Mouse (Mus musculus): ENCODE data around the gene Tpsab1. TPM values are rescaled to one million over a fixed set of nuclear protein-coding genes. Genes with fewer than 3 reads are reported as not detected.

The Tpsab1 gene
- total RNA-seq, 2 experiments from 2014 or later: 1.0 to 2.2 TPM

DNA sequence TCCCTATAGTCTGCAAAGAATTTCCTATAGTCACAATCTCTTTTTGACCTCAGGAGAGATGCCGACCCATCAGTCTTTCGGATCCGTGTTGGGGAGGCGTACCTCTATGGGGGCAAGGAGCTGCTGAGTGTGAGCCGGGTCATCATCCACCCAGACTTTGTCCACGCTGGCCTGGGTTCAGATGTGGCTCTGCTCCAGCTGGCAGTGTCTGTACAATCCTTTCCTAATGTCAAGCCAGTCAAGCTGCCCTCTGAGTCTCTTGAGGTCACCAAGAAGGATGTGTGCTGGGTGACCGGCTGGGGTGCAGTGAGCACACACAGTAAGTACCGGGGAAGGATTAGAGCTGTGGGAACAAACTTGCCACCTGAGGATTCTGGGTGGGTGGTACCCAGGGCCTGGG is 24.5 kb downstream of the Tpsab1 start:
- TF ChIP-seq CTCF (IDR thresholded peaks at IDR 0.05): no peak
- no peak overlapping the region for H3K4me3 ChIP-seq
- intact Hi-C loops (cut with DNase I): no loop called here
- no peak overlapping the region for H3K27ac ChIP-seq
- no peak for DNase-seq

DNA sequence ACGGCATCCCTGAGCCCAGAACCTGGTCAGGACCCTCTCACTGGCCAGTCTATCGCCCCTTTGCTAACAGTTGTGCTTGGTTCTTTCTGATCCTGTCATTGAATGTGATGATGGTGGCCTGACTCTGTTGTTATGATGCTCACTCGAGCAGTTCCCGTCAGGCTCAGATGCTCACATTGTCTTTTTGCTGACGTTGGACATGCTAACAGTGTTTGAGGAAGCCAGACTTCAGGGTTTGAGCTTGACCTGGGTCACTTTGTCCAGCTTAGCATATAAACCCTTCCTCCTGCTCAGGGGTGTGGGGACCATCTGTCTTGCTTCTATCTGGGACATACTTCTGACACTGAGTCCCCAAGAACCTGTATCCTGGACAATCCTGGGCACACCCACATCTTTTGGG is 27.0 kb downstream of the Tpsab1 start, which contains the start of gene Prss29:
Prss29 (plus strand) TSS at position 301 of the 400 bp plus-strand sequence.
- TF ChIP-seq CTCF (IDR thresholded peaks at IDR 0.05): no peak
- intact Hi-C loops (cut with DNase I): no loop called here
- Histone ChIP-seq H3K27ac (no peak within 1 kb of the TSS), H3K4me3 (no peak within 1 kb of the TSS)
- DNase-seq: no peak

DNA sequence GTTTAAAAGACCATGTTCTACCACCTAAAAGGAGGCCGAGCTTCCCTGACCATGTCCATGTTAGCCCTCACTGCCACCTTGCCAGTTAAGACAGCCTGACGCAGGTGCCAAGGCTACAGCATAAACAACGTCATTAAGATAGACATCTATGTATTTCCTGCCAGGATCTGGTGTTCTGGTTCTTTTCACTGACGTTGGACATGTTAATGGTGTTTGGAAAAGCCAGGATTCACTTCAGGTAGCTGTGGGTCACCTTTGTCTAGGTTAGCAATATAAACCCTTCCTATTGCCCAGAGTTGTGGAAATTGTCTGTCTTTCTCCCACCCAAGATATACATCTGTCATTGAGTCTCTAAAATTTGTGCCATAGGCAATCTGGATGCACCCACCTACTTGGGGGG is 37.0 kb downstream of the Tpsab1 start, which contains the start of gene Prss28:
Prss28 (plus strand) TSS at position 301 of the 400 bp plus-strand sequence.
- DNase-seq: no peak
- no peak for TF ChIP-seq CTCF (IDR thresholded peaks at IDR 0.05)
- intact Hi-C loops (cut with DNase I): no loop called here
- no peak within 1 kb of the TSS for H3K4me3 ChIP-seq
- H3K27ac ChIP-seq: no peak within 1 kb of the TSS

DNA sequence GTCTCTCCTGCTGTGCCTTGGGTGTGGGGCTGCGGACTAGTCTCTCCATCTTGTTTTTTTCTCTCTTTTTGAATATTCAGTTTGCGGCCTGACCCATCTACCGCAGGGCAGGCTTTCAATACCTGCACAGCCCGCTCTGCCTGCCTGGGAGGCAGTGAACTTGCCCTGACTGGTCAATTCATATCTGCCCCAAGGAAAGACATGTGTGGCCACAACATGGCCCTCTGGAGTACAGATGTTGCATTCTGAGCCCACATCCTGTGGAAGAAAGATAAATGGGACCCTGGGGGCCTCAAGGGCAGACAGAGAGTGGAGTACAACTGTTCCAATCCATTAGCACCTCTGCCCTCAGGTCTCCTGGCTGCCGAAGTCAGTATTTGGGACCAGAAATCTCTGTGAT is 47.3 kb downstream of the Tpsab1 start, which contains the start of gene Prss34:
Prss34 (plus strand) TSS at position 301 of the 400 bp plus-strand sequence.
- Histone ChIP-seq H3K4me3 (no peak within 1 kb of the TSS), H3K27ac (no peak within 1 kb of the TSS)
- intact Hi-C loops (cut with DNase I): no loop called here
- no peak for DNase-seq
- no peak for TF ChIP-seq CTCF (IDR thresholded peaks at IDR 0.05)

DNA sequence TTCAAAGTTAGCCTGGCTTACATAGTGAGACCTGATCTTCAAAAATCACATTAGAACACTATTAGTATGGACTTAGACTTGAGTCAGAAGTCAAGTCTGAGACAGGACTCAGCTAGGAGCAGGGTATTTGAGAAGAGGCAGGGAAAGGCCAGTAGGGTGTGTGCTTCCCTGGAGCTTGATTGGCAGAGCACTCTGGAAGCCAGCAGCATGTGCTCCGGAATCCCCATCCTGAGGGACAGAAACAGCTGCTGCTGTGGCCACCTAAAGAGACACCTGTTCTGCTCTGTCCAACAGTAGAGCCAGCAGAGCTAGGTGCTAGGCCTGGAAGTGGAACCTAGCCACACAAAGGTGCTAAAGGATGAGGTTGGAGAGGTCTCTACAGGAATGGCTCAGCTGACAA is 51.3 kb downstream of the Tpsab1 start:
- Histone ChIP-seq H3K27ac (no peak overlapping the region), H3K4me3 (no peak overlapping the region)
- intact Hi-C loops (cut with DNase I): no loop called here
- TF ChIP-seq CTCF (IDR thresholded peaks at IDR 0.05): peak; percentile 8; the same call in 1 of the 2 replicates
- peak; percentile 43 for DNase-seq

DNA sequence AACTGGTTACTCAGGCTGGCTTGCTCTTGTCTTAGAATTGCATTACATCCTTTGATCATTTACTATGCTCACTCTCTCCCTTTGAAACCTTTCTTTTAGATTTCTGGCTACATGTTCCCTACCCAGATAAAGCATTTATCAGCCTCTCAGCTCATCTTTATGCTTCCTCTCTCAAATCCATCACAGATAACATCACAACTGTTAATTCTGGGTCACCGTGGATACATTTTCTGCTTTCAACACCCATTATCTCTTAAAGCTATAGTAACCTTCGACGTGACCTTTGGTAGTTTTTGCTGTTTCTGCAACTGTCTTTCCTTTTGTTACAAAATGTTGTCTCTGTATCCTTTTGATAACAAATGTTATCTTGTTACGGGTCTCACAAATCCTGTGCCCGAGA is 51.9 kb downstream of the Tpsab1 start:
- no peak for TF ChIP-seq CTCF (IDR thresholded peaks at IDR 0.05)
- H3K27ac ChIP-seq: no peak overlapping the region
- intact Hi-C loops (cut with DNase I): no loop called here
- H3K4me3 ChIP-seq: no peak overlapping the region
- no peak for DNase-seq

Other genes with a start within 250 kb of the Tpsab1 start
- gene Telo2, start 229.6 kb downstream of the Tpsab1 start, total RNA-seq (2021): 10 to 100 TPM in 1 of 2 experiments, 1 to 10 TPM in 1; 4.5 to 11.4 TPM
- 1 to 10 TPM; 2.2 to 6.1 TPM for gene Ptx4, start 224.8 kb downstream of the Tpsab1 start, total RNA-seq (2021)
- 10 to 100 TPM; 16.2 to 19.2 TPM for gene Clcn7, start 212.2 kb downstream of the Tpsab1 start, total RNA-seq (2021)
- gene Ccdc154, start 183.1 kb downstream of the Tpsab1 start, total RNA-seq (2021): not detected
- not detected for gene Gm38655, start 170.1 kb downstream of the Tpsab1 start, total RNA-seq (2021)
- 10 to 100 TPM; 11.4 to 18.3 TPM for gene BC003965, start 161.0 kb downstream of the Tpsab1 start, total RNA-seq (2021)
- 1 to 10 TPM; 5.5 to 5.7 TPM for gene Unkl, start 157.2 kb downstream of the Tpsab1 start, total RNA-seq (2021)
- gene Gnptg, start 105.4 kb downstream of the Tpsab1 start, total RNA-seq (2021): 10 to 100 TPM; 14.9 to 16.5 TPM
- gene Tsr3, start 105.4 kb downstream of the Tpsab1 start, total RNA-seq (2021): 10 to 100 TPM; 16.3 to 17.5 TPM
- under 1 TPM in 1 of 2 experiments, not detected in 1; 0.08 TPM for gene Baiap3, start 89.2 kb downstream of the Tpsab1 start, total RNA-seq (2021)
- gene Ube2i, start 70.9 kb downstream of the Tpsab1 start, total RNA-seq (2021): 10 to 100 TPM; 59.4 to 68.5 TPM
- under 1 TPM; 0.20 to 0.70 TPM for gene Prss34, start 47.2 kb downstream of the Tpsab1 start, total RNA-seq (2021)
- not detected for gene Prss28, start 36.9 kb downstream of the Tpsab1 start, total RNA-seq (2021)
- not detected for gene Prss29, start 26.9 kb downstream of the Tpsab1 start, total RNA-seq (2021)
- 1 to 10 TPM; 1.9 to 4.7 TPM for gene Tpsb2, start 20.7 kb upstream of the Tpsab1 start, total RNA-seq (2021)
- under 1 TPM in 1 of 2 experiments, not detected in 1; 0.48 TPM for gene Tpsg1, start 23.7 kb upstream of the Tpsab1 start, total RNA-seq (2021)
- gene Cacna1h, start 88.2 kb upstream of the Tpsab1 start, total RNA-seq (2021): 1 to 10 TPM in 1 of 2 experiments, under 1 TPM in 1; 0.94 to 1.7 TPM
- not detected for gene Tekt4, start 109.1 kb upstream of the Tpsab1 start, total RNA-seq (2021)
- gene Sstr5, start 151.7 kb upstream of the Tpsab1 start, total RNA-seq (2021): not detected
- gene Sox8, start 225.1 kb upstream of the Tpsab1 start, total RNA-seq (2021): 1 to 10 TPM in 1 of 2 experiments, under 1 TPM in 1; 0.92 to 1.1 TPM
- 10 to 100 TPM in 1 of 2 experiments, 1 to 10 TPM in 1; 9.7 to 14.9 TPM for gene Lmf1, start 233.5 kb upstream of the Tpsab1 start, total RNA-seq (2021)